Mouse (Mus musculus) embryonic facial prominence, embryonic 11.5 days (tissue): Measurements from ENCODE around the gene Hgd. TPM values are rescaled to one million over a fixed set of nuclear protein-coding genes. Genes with fewer than 3 reads are reported as not detected.

ENCODE experiments used
- ATAC-seq: fragments of 200-750 bp; cut with Nextera tagmentation; replicated peaks from 2 replicates; pipeline ENCODE4 v1.8.0; 2017; ENCODE audit warnings: low read depth; ENCODE audit not compliant: insufficient number of reproducible peaks, low FRiP score, low TSS enrichment
- DNase-seq: peaks from one replicate; pipeline ENCODE4 v3.0.0-alpha.2; 2015; ENCODE audit warnings: low spot score
- H3K27ac ChIP-seq: fragments of 300-500 bp; sonication (generic); replicated peaks from 2 replicates; pipeline ENCODE4 v1.5.1; 2014; ENCODE audit warnings: mild to moderate bottlenecking, low read depth, low read length, control low read depth
- H3K27me3 ChIP-seq: fragments of 300-500 bp; sonication (generic); 2 replicates; pipeline ENCODE4 v1.6.1; 2014; ENCODE audit warnings: mild to moderate bottlenecking, low read length, moderate library complexity, mixed read lengths; ENCODE audit not compliant: control insufficient read depth, insufficient read depth
- H3K36me3 ChIP-seq: fragments of 300-500 bp; sonication (generic); replicated peaks from 2 replicates; pipeline ENCODE4 v1.6.1; 2014; ENCODE audit warnings: low read depth, mild to moderate bottlenecking, low read length, moderate library complexity, mixed read lengths; ENCODE audit not compliant: control insufficient read depth, insufficient read depth
- H3K4me1 ChIP-seq: fragments of 300-500 bp; sonication (generic); 2 replicates; pipeline ENCODE4 v1.6.1; 2014; ENCODE audit warnings: low read length, mixed read lengths; ENCODE audit not compliant: control insufficient read depth, insufficient read depth
- H3K4me2 ChIP-seq: fragments of 300-500 bp; sonication (generic); 2 replicates; pipeline ENCODE4 v1.6.1; 2014; ENCODE audit warnings: low read depth, mild to moderate bottlenecking, control low read depth, low read length, moderate library complexity
- H3K4me3 ChIP-seq: fragments of 300-500 bp; sonication (generic); 2 replicates; pipeline ENCODE4 v1.5.1; 2014; ENCODE audit warnings: low read depth, low read length, control low read depth
- H3K9ac ChIP-seq: fragments of 300-500 bp; sonication (generic); replicated peaks from 2 replicates; pipeline ENCODE4 v1.6.1; 2014; ENCODE audit warnings: mild to moderate bottlenecking, control low read depth, low read length
- H3K9me3 ChIP-seq: fragments of 300-500 bp; sonication (generic); replicated peaks from 2 replicates; pipeline ENCODE4 v1.6.1; 2016; ENCODE audit warnings: mild to moderate bottlenecking, low read length, inconsistent platforms, mixed read lengths; ENCODE audit not compliant: control insufficient read depth
- WGBS: fragments of 180-500 bp; shearing (Covaris S2); extraction: QIAGEN DNeasy Blood & Tissue Kit; methylation state at CpG from one replicate; pipeline ENCODE4 v1.1.7; 2014; 5-methylcytosine and 5-hydroxymethylcytosine counted together
- polyA plus RNA-seq: library from polyadenylated mRNA; unstranded; fragments of >200 nt; fragmentation: Nextera tagmentation; extraction: Ambion mirVana; gene quantifications from 2 replicates; pipeline ENCODE4 v1.2.1, GENCODE M21; 2014

The Hgd gene
- polyA plus RNA-seq, 1 experiment from 2014 or later = not detected

GRCm38 (mm10) chr16:37649068-37649467 is 69.1 kb downstream of the Hgd start:
- DNase-seq (no peak), ATAC-seq (no peak)
- H3K9ac ChIP-seq = no peak overlapping the region
- H3K36me3 ChIP-seq = no peaks in the 10 kb centered on the region; the same call in none of the 2 replicates
- H3K9me3 ChIP-seq = no peaks in the 10 kb centered on the region
- WGBS = 86% methylated on average over 5 of the region's 5 CpGs
- H3K4me2 ChIP-seq = no peak overlapping the region
- no peaks in the 10 kb centered on the region for H3K4me1 ChIP-seq
- H3K4me3 ChIP-seq = no peak overlapping the region
- H3K27me3 ChIP-seq = no peaks in the 10 kb centered on the region
- H3K27ac ChIP-seq = no peak overlapping the region

GRCm38 (mm10) chr16:37651467-37651866 is 71.5 kb downstream of the Hgd start:
- no peaks in the 10 kb centered on the region; the same call in none of the 2 replicates for H3K36me3 ChIP-seq
- no peak for ATAC-seq
- H3K9ac ChIP-seq = no peak overlapping the region
- DNase-seq = no peak
- H3K27ac ChIP-seq = no peak overlapping the region
- H3K27me3 ChIP-seq = no peaks in the 10 kb centered on the region
- no peak overlapping the region for H3K4me3 ChIP-seq
- H3K9me3 ChIP-seq = no peaks in the 10 kb centered on the region
- 87% methylated on average over 5 of the region's 5 CpGs for WGBS
- no peak overlapping the region for H3K4me2 ChIP-seq
- no peaks in the 10 kb centered on the region for H3K4me1 ChIP-seq

- no peak for DNase-seq
- Histone ChIP-seq H3K36me3 (no peaks in the 10 kb centered on the region; the same call in 1 of the 2 replicates), H3K4me3 (no peak overlapping the region), H3K9me3 (no peaks in the 10 kb centered on the region), H3K4me2 (no peak overlapping the region), H3K9ac (no peak overlapping the region), H3K4me1 (no peaks in the 10 kb centered on the region), H3K27me3 (no peaks in the 10 kb centered on the region), H3K27ac (no peak overlapping the region)
- WGBS = 78% methylated on average over 5 of the region's 5 CpGs
- no peak for ATAC-seq
Observed at GRCm38 (mm10) chr16:37652654-37653053, 72.7 kb downstream of the Hgd start.

GRCm38 (mm10) chr16:37653058-37653457 is 73.1 kb downstream of the Hgd start:
- H3K27ac ChIP-seq = no peak overlapping the region
- H3K9ac ChIP-seq = no peak overlapping the region
- H3K9me3 ChIP-seq = no peaks in the 10 kb centered on the region
- no peaks in the 10 kb centered on the region for H3K27me3 ChIP-seq
- DNase-seq (no peak), ATAC-seq (no peak)
- H3K4me3 ChIP-seq = no peak overlapping the region; the same call in 1 of the 2 replicates
- WGBS = 83% methylated on average over 1 of the region's 1 CpGs
- H3K4me1 ChIP-seq = no peaks in the 10 kb centered on the region
- H3K36me3 ChIP-seq = no peaks in the 10 kb centered on the region; the same call in 1 of the 2 replicates
- no peak overlapping the region for H3K4me2 ChIP-seq

- peak; percentile 89 for ATAC-seq
- H3K27me3 ChIP-seq = no peaks in the 10 kb centered on the region
Observed at GRCm38 (mm10) chr16:37653731-37654657, 74.0 kb downstream of the Hgd start, which contains the start of gene Ndufb4. Gene Ndufb4, minus strand, starts transcription at chr16:37654453.

GRCm38 (mm10) chr16:37654831-37655455 is 75.0 kb downstream of the Hgd start:
- no peaks in the 10 kb centered on the region for H3K27me3 ChIP-seq
- no peak overlapping the region for H3K9ac ChIP-seq
- peak; percentile 7; the same call in 1 of the 2 replicates for ATAC-seq
- WGBS = 64% methylated on average over 4 of the region's 4 CpGs
- DNase-seq = no peak
- no peak overlapping the region for H3K27ac ChIP-seq
- H3K4me2 ChIP-seq = no peak overlapping the region
- no peaks in the 10 kb centered on the region for H3K4me1 ChIP-seq
- H3K36me3 ChIP-seq = no peaks in the 10 kb centered on the region
- H3K9me3 ChIP-seq = no peaks in the 10 kb centered on the region
- H3K4me3 ChIP-seq = no peak overlapping the region

More at GRCm38 (mm10) chr16:37653731-37654657, 74.0 kb downstream of the Hgd start, which contains the start of gene Ndufb4:
- Histone ChIP-seq H3K27ac (peak within 1 kb of the TSS; percentile 35; the same call in 1 of the 2 replicates), H3K9ac (peak within 1 kb of the TSS; percentile 91), H3K4me1 (no peaks in the 10 kb centered on the region), H3K36me3 (no peaks in the 10 kb centered on the region), H3K4me2 (peak within 1 kb of the TSS; percentile 57), H3K4me3 (peak within 1 kb of the TSS; percentile 78), H3K9me3 (no peaks in the 10 kb centered on the region)
- peak; percentile 99 for DNase-seq
- under 1% methylated on average over 45 of the region's 58 CpGs for WGBS

- Histone ChIP-seq H3K9ac (no peak overlapping the region), H3K4me2 (no peak overlapping the region), H3K36me3 (no peaks in the 10 kb centered on the region), H3K27me3 (no peaks in the 10 kb centered on the region), H3K9me3 (no peaks in the 10 kb centered on the region), H3K4me3 (no peak overlapping the region), H3K4me1 (no peaks in the 10 kb centered on the region), H3K27ac (no peak overlapping the region)
- DNase-seq = no peak
- WGBS = 19% methylated on average over 4 of the region's 4 CpGs
- ATAC-seq = no peak
Observed at GRCm38 (mm10) chr16:37655756-37656347, 75.9 kb downstream of the Hgd start.
